Mouse (Mus musculus): ENCODE data around the gene C1rl. TPM values are rescaled to one million over a fixed set of nuclear protein-coding genes. Genes with fewer than 3 reads are reported as not detected.

Gene C1rl
- polyA plus RNA-seq, 1 experiment from 2014 or later, result 0.22 TPM

Other genes starting within 250 kb of the C1rl start
- gene Cd163, start 188.5 kb upstream of the C1rl start, polyA plus RNA-seq (2016; fragmentation: Nextera tagmentation; extraction: Ambion mirVana), result not detected in 2 replicates
- 69.4 and 70.3 TPM in 2 replicates for gene Pex5, start 78.0 kb upstream of the C1rl start, polyA plus RNA-seq (2016; fragmentation: Nextera tagmentation; extraction: Ambion mirVana)
- 39.7 and 41.2 TPM in 2 replicates for gene Clstn3, start 28.3 kb upstream of the C1rl start, polyA plus RNA-seq (2016; fragmentation: Nextera tagmentation; extraction: Ambion mirVana)
- 0.06 and 0.28 TPM in 2 replicates for gene C1ra, start 19.3 kb downstream of the C1rl start, polyA plus RNA-seq (2016; fragmentation: Nextera tagmentation; extraction: Ambion mirVana)
- gene C1s1, start 49.2 kb downstream of the C1rl start, polyA plus RNA-seq (2016; fragmentation: Nextera tagmentation; extraction: Ambion mirVana), result 0.34 and 0.42 TPM in 2 replicates
- gene C1rb, start 77.2 kb downstream of the C1rl start, polyA plus RNA-seq (2016; fragmentation: Nextera tagmentation; extraction: Ambion mirVana), result not detected in 2 replicates
- gene C1s2, start 143.0 kb downstream of the C1rl start, polyA plus RNA-seq (2016; fragmentation: Nextera tagmentation; extraction: Ambion mirVana), result 0.08 TPM in 1 of 2 replicates, not detected in the other
- gene Lpcat3, start 169.9 kb downstream of the C1rl start, polyA plus RNA-seq (2016; fragmentation: Nextera tagmentation; extraction: Ambion mirVana), result 39.0 and 44.0 TPM in 2 replicates
- 159 and 161 TPM in 2 replicates for gene Emg1, start 219.1 kb downstream of the C1rl start, polyA plus RNA-seq (2016; fragmentation: Nextera tagmentation; extraction: Ambion mirVana)
- gene Phb2, start 219.2 kb downstream of the C1rl start, polyA plus RNA-seq (2016; fragmentation: Nextera tagmentation; extraction: Ambion mirVana), result 312 and 315 TPM in 2 replicates
- gene Ptpn6, start 245.6 kb downstream of the C1rl start, polyA plus RNA-seq (2016; fragmentation: Nextera tagmentation; extraction: Ambion mirVana), result 4.8 and 6.6 TPM in 2 replicates
- gene Grcc10, start 248.3 kb downstream of the C1rl start, polyA plus RNA-seq (2016; fragmentation: Nextera tagmentation; extraction: Ambion mirVana), result 527 and 552 TPM in 2 replicates

Data from neural tube, embryonic 12.5 days (tissue).